Mouse (Mus musculus) heart, postnatal 10 days (tissue): ENCODE measurements around the gene Cadm2. TPM values are rescaled to one million over a fixed set of nuclear protein-coding genes. Genes with fewer than 3 reads are reported as not detected.

Experiments
- DNase-seq, 2 experiments: peaks; one replicate each; pipeline ENCODE4 v3.0.0; 2021
- intact Hi-C: fragments of 180-260 bp; cut with DNase I; formaldehyde crosslinking; loops from one replicate; pipeline ENCODE4 v1.15.1; 2025
- total RNA-seq, 2 experiments: library from RNA; stranded (reverse); gene quantifications; 2 replicates each; pipeline ENCODE4 v1.2.3; 2021

Cadm2 gene
- total RNA-seq, 2 experiments from 2014 or later: 0.22 to 0.37 TPM

GRCm38 (mm10) chr16:67182958-67183357 lies 437.8 kb downstream of the Cadm2 start:
- DNase-seq: no peak
- intact Hi-C loops: no loop called here

DNA sequence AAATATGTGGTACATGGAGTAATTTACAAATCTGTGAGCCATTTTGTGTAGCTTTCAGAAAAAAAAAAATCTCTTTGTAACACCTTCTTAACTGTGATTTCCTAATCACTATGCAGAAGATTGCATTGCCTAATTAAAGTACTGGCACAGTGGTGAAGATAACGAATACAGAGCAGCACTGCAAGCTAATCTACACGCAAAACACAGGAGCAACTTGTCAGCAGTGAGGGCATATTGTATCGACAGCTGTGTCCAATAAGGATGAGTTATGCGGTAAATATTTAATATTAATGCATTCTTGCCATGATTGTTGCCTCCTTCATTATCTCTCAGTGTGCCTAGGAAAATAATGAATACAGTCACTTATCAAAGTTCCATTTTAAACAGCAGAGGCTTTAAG lies 445.3 kb downstream of the Cadm2 start:
- no peak for DNase-seq
- intact Hi-C loops: no loop called here

- intact Hi-C loops: no loop called here
- DNase-seq: no peak
Observed at GRCm38 (mm10) chr16:67162211-67162790, 458.4 kb downstream of the Cadm2 start.

DNA sequence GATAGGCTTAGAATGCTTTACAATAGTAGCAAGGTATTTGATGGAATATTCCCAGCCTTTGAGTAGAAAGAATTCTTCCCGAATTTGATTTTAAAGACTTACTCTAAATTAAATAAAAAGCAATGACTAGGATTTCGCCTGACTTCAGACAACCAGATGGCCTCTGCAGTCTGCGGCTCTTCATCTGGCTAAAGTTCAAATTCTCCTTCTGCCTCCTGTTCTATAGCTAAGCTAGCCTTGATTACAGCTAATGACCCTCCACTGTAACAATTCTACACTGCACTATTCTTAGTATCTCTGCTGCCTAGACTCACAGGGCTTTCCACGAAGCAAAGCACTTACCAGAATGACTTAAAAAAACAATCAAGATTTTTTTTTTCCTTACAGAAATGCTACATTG lies 495.9 kb downstream of the Cadm2 start:
- DNase-seq: no peak
- intact Hi-C loops: no loop called here

DNA sequence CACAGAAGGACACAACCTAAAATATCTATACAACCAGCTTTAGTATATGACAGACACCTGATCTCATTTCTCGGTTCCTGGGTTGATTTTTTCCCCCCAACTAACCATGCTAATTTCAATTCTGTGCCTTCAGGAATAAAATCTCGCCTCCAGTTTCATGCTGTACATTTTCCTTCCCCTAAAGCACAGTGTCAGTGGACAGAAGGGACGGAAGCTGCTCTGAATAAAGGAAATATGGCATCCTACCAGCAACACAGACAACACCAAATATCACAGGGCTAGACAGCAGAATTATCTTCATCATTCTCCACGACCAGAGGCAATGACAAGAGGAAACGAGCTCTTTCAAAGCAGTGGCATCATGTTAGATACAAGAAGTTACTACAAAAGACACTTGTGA lies 498.2 kb downstream of the Cadm2 start:
- DNase-seq: no peak

GRCm38 (mm10) chr16:67121781-67122180 lies 498.9 kb downstream of the Cadm2 start:
- DNase-seq: no peak
- intact Hi-C loops: no loop called here

More for the DNA sequence above, 498.2 kb downstream of the Cadm2 start:
- intact Hi-C loops: no loop called here

DNA sequence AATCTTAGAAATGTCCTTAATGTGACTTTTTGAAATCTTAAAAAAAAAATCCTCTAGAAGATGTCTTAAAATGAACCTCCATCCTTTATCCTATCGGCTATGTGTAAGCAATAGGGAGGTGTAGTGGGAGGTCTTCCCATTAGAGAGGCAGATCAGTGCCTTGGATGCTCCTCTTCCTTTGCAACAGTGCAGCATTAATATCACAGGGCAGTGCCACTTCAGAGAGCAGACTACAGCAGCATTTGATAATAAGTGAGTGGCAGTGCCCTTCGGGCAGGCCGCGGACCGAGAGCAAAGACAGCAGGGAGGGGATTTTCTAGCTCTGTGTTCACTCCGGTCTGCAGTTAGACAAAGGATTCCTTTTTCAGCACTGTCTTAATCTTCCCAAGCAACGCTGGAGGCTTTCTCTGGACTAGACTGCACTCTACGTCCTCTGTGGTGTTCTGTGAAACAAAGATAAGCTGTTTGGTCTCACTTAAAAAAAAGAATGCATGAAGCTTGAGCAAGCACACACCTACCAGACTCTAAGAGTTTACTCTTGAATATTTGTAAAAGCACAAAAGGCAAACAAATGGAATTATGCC lies 514.1 kb downstream of the Cadm2 start:
- intact Hi-C loops: no loop called here
- DNase-seq: no peak

GRCm38 (mm10) chr16:67096706-67097105 lies 524.0 kb downstream of the Cadm2 start:
- intact Hi-C loops: no loop called here
- DNase-seq: peak; percentile 4

- intact Hi-C loops: no loop called here
- no peak for DNase-seq
Observed at GRCm38 (mm10) chr16:67095916-67096315, 524.8 kb downstream of the Cadm2 start.

DNA sequence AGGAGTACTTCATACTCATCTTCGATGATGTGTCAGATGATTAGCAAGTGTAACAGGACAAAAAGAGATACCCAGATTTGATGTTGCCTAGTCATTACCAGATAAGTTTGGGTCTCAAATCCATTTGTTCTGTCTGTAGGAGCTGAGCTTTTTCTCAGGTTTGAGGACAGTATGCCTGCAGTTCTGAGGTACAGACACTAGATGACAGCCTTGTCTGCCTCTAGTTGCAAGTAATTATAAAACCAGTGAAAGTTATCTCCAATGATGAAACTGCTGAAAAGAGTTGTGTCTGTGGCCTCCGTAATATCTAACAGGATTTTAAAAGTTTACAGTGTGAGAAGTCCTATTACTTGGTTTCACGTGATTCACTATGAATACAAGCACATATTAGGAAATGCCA lies 531.0 kb downstream of the Cadm2 start:
- peak; percentile 4 to 6 for DNase-seq

GRCm38 (mm10) chr16:67079318-67079717 lies 541.4 kb downstream of the Cadm2 start:
- no peak for DNase-seq
- intact Hi-C loops: no loop called here

More for the DNA sequence above, 531.0 kb downstream of the Cadm2 start:
- intact Hi-C loops: no loop called here

DNA sequence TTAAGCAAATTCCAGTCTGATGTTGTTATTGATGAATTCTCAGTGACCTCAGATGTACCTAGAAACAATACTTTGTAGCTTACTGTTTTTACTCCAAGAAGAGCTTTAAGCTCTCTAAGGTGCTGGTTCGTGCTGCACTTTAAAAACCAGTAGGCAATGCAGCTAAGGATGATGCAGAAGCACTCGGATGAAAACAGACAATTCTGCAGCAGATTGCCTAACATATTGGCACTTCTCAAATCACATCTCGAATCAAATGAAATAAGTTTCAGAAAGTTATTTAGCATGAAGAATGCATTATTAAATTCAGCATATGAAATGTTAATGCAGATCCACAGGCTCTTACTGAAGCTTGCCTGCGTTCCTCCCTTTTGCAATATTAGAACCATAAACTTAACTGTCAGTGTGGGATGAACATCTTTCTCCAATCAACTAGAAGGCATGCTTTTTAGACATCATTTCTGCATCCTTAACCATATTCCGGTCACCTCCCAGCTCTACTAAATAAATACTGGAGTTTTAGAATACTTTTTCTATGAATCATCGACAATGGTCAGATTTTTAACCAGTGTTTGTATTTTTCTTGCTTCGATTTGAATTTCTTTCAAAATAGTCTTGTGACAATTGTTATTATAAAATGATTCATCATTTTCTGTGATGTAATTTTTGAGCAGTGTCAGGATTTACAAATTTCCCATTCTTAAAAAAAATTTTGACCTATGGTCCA lies 544.4 kb downstream of the Cadm2 start:
- intact Hi-C loops: no loop called here

GRCm38 (mm10) chr16:67068461-67068860 lies 552.2 kb downstream of the Cadm2 start:
- no peak for DNase-seq
- intact Hi-C loops: no loop called here

More for the DNA sequence above, 544.4 kb downstream of the Cadm2 start:
- no peak for DNase-seq

DNA sequence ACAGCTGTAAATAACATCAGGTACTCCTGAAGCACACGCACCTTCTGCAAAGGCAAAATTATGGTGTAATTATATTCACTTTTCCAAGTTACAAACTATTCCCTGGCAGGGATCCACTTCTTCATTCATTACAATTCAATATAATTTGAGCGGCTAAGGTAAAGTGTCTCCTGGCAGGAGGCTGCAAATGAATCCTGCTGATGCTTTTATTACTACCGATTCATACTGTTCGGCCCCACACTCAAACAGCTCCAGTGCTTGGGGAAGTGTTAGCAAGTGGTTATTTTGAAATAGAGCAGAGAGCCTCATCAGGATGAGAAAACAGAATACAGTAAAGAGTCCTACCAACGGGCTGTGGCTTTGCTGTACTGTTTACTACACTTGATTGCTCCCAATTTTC lies 589.8 kb downstream of the Cadm2 start:
- intact Hi-C loops: no loop called here
- no peak for DNase-seq

DNA sequence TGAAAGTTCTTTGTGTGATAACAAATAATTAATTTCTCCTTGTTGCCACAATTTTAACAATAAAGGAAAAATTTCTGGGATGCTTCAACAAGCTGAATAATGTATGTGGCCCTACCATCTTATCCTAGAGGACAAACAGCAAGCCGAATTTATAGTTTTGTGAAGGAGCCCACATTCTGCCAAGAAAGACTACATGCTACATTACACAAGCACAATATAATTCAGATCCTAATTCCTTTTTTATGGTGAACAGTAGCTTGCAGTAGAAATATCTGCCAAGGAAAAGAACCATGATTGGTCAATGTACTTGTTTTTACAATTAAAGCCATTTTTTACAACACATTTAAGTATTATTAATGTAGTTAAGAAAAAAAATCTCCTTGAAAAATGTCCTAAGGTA lies 600.9 kb downstream of the Cadm2 start:
- no peak for DNase-seq
- intact Hi-C loops: no loop called here

DNA sequence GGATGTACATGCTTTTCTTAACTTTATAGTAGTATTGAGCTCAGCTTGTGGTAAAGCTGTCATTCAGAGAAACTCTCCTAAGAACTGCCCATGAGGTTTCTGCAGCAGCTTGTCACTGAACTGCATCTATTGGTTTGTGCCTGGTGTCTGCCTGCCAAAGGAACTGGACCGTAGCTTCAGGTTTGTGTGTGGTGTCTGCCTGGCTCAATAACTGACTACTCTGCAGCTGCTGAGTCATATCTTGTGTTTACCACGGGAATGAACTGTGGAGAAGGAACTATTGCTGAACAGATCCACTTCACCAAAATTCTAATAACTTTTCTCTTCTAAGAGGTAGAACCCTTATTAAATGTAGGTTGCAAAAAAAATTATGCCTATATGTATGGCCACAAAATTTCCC lies 603.0 kb downstream of the Cadm2 start:
- intact Hi-C loops: no loop called here
- DNase-seq: no peak

- intact Hi-C loops: no loop called here
- DNase-seq: no peak
Observed at GRCm38 (mm10) chr16:67003161-67003560, 617.5 kb downstream of the Cadm2 start.

GRCm38 (mm10) chr16:67001707-67002106 lies 619.0 kb downstream of the Cadm2 start:
- DNase-seq: no peak
- intact Hi-C loops: no loop called here

DNA sequence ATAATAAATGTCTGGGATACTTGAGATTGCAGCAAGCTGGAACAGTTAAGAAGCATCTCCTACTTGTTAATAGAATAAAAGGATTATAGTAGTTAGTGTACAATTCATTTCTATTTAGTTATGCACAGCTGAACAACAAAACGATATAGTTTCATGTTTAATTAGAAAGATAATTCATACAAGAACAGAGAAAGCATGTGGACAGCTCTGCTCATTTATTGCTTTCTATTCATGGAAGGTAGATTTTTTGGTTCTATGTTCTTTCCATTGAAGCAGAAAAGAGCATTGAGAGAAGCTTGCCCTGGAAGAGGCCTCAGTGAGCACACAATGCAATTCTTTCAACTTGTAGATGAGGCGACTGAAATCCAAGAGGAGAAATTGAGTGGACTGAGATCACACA lies 623.2 kb downstream of the Cadm2 start:
- no peak for DNase-seq
- intact Hi-C loops: no loop called here

GRCm38 (mm10) chr16:66987741-66988140 lies 633.0 kb downstream of the Cadm2 start:
- intact Hi-C loops: no loop called here

GRCm38 (mm10) chr16:66986879-66987278 lies 633.8 kb downstream of the Cadm2 start:
- intact Hi-C loops: no loop called here
- no peak for DNase-seq

More at GRCm38 (mm10) chr16:66987741-66988140, 633.0 kb downstream of the Cadm2 start:
- DNase-seq: no peak

DNA sequence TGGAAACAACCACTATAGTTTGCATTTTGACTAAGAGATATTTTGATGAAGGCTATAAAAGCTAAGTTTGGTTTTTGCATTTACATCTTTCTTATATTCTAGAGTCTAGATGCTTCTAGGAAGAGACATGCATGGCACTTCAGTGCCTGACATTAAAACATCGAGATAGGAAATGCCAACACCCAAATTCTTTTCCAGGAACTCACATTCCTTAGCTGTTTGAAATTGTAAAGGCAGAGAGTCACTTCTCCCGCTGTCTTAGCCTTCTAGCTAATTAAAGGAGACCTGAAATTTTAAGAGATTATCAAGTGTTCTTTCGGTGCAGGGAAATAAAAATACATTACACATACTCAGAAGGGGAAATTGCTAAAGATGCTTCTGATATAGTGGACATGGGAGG lies 649.8 kb downstream of the Cadm2 start:
- DNase-seq: no peak
- intact Hi-C loops: no loop called here
